Mouse (Mus musculus): ENCODE data around the gene Gmnn.

The Gmnn gene

GRCm38 (mm10) chr13:24709656-24710396 lies 51.9 kb downstream of the Gmnn start:
- 73% methylated on average over 12 of the region's 12 CpGs for WGBS

GRCm38 (mm10) chr13:24702128-24702527 lies 59.6 kb downstream of the Gmnn start:
- WGBS: 92% methylated on average over 5 of the region's 5 CpGs
